Mouse (Mus musculus) heart, postnatal 0 days (tissue): ENCODE results near the gene Tmprss13.

ENCODE experiments used
- CTCF ChIP-seq: IDR thresholded peaks from 2 replicates; pipeline ENCODE4 v1.5.1; 2016; ENCODE audit warnings: antibody characterized with exemption, control low read depth, low read depth
- EP300 ChIP-seq: IDR thresholded peaks from 2 replicates; pipeline ENCODE4 v1.6.1; 2016; ENCODE audit warnings: antibody characterized with exemption, low read depth

DNA sequence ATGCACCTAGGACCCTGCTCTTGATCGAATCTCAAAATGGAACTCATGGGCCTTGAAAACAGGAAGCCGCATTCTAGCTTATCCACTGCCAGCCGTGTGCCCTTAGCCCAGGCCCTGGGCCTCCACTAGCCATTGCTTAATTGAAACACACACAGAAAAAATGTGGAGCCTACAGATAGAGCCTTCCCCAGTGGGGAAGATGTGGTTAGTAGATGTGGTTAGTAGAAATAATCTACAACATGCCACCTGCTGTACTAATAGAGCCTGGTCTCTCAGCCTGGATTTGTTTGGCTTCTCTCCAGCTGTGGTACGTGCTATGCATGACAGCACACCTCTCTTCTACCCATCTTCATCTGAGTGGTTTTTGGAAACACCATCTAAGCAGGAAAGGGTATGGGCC, 44.7 kb upstream of the Tmprss13 start:
- TF ChIP-seq EP300 (no peak), CTCF (no peak)
